Mouse (Mus musculus) kidney, adult 2 months (tissue): ENCODE measurements around the gene Gm20431. TPM values are rescaled to one million over a fixed set of nuclear protein-coding genes. Genes with fewer than 3 reads are reported as not detected.

Source experiments
- DNase-seq: peaks from one replicate; pipeline ENCODE4 v3.0.0; 2021
- H3K27ac ChIP-seq: fragments of 200-500 bp; 2 replicates; pipeline ENCODE4 v1.5.1; 2012; ENCODE audit warnings: low read depth, low read length, control low read depth, inconsistent platforms; ENCODE audit not compliant: insufficient read depth
- H3K27me3 ChIP-seq: fragments of 200-500 bp; replicated peaks from 2 replicates; pipeline ENCODE4 v1.6.1; 2012; ENCODE audit warnings: mild to moderate bottlenecking, moderate library complexity, low read length, inconsistent platforms; ENCODE audit not compliant: control insufficient read depth, insufficient read depth
- H3K36me3 ChIP-seq: fragments of 200-500 bp; 2 replicates; pipeline ENCODE4 v1.6.1; 2012; ENCODE audit warnings: mild to moderate bottlenecking, moderate library complexity, low read length, inconsistent platforms; ENCODE audit not compliant: control insufficient read depth, insufficient read depth
- H3K4me1 ChIP-seq: fragments of 200-500 bp; 2 replicates; pipeline ENCODE4 v1.6.1; 2011; ENCODE audit warnings: low read length; ENCODE audit not compliant: control insufficient read depth, insufficient read depth
- H3K4me3 ChIP-seq: fragments of 200-500 bp; 2 replicates; pipeline ENCODE4 v1.5.1; 2011; ENCODE audit warnings: mild to moderate bottlenecking, low read depth, low read length, control low read depth; ENCODE audit not compliant: insufficient read depth
- CTCF ChIP-seq: fragments of 200-500 bp; conservative IDR thresholded peaks from 2 replicates; pipeline ENCODE4 v1.5.1; 2011; ENCODE audit warnings: low read depth, mild to moderate bottlenecking, control low read depth, low read length, moderate library complexity, mixed read lengths; ENCODE audit not compliant: insufficient read depth, insufficient read length
- POLR2A ChIP-seq: fragments of 200-500 bp; IDR thresholded peaks from one replicate; pipeline ENCODE4 v1.6.1; 2011; ENCODE audit warnings: low read depth, low read length, control low read depth
- WGBS: fragments of 180-500 bp; shearing (Covaris S2); methylation state at CpG from one replicate; pipeline ENCODE4 v1.1.7; 2018; 5-methylcytosine and 5-hydroxymethylcytosine counted together
- polyA plus RNA-seq: library from polyadenylated mRNA; depleted of rRNA; stranded (reverse); fragments of >200 nt; gene quantifications from 2 replicates; pipeline ENCODE4 v1.2.3, GENCODE M21; 2012

Gene Gm20431
- polyA plus RNA-seq, 1 experiment = 30.7 TPM

DNA sequence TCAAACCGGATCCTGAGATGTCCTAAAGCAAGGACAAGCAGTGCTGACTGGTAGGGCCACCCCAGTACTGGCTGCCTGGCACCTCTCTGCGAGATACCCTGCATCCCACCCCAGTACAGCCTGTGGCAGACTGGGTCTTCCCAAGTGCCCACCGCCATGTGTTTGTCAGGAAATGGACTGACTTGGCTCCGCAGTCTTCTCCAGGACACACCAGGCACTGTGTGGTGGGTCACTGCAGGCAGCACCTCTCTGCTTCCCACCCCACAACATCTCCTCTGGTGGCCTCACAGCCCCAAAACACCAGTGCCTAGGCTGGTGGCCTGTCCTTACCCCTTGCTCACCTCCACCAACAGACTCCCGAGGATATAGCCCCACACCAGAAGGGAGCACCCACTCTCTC is 30.9 kb downstream of the Gm20431 start:
- WGBS = 46% methylated on average over 5 of the region's 5 CpGs
- Histone ChIP-seq H3K27ac (no peak overlapping the region), H3K4me1 (peaks cover 27% of the 10 kb centered on the region)

DNA sequence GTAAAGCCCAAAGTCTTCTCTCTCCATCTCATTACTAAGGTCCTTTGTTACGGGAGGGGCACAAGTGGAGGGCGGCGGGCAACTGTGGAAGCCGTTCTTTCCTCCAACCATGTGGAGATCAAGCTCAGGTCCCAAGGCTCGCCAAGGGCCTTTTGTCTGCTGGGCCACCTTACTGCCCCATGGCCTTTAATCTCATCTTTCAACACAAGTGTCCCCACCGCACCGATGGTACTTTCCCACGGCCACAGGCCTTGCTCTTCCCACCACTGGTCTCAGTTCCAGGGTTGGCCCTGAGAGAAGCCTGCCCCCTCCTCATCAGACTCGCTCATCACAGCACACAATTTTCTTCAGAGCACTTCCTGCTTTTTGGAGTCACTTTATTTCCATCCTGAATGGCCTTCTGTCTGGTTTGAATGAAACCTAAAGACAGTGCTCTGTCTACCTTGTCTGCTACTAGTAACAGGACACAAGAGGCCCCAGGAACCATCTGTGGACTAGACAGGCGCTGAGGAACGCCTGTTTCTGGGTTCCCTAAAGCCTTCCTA is 31.6 kb downstream of the Gm20431 start:
- WGBS = 67% methylated on average over 11 of the region's 11 CpGs
- Histone ChIP-seq H3K27me3 (no peaks in the 10 kb centered on the region), H3K4me1 (peaks cover 27% of the 10 kb centered on the region), H3K4me3 (no peak overlapping the region), H3K36me3 (no peaks in the 10 kb centered on the region), H3K27ac (no peak overlapping the region; the same call in 1 of the 2 replicates)
- TF ChIP-seq CTCF = no peak
- no peak for TF ChIP-seq POLR2A
- no peak for DNase-seq

More for the DNA sequence above, 30.9 kb downstream of the Gm20431 start:
- DNase-seq = no peak
- Histone ChIP-seq H3K4me3 (peak overlapping the region; percentile 81), H3K36me3 (no peaks in the 10 kb centered on the region), H3K27me3 (no peaks in the 10 kb centered on the region)
- TF ChIP-seq POLR2A (no peak), CTCF (no peak)

DNA sequence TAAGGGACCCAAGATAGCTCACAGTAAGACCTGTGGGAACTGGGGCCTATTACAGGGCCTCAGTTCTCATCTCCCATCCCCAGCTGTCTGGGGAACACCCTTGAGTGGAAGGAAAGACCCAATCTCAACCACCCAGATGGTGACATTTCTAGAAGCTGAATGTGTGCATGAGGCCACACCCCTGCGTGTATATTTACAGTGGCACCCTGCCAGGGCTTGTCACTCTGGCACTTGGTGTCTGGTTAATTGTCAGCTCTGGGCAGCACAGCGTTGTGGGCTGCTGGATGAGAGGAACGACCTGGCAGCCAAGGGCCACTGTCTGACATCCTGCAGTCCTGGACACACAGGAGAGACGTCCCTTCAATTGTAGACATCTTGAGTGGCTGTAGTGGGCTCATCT is 32.4 kb downstream of the Gm20431 start:
- peak; percentile 74 for DNase-seq
- Histone ChIP-seq H3K36me3 (no peaks in the 10 kb centered on the region), H3K27me3 (no peaks in the 10 kb centered on the region), H3K27ac (no peak overlapping the region), H3K4me1 (peaks cover 24% of the 10 kb centered on the region), H3K4me3 (no peak overlapping the region)
- 23% methylated on average over 4 of the region's 4 CpGs for WGBS
- no peak for TF ChIP-seq POLR2A
- no peak for TF ChIP-seq CTCF

DNA sequence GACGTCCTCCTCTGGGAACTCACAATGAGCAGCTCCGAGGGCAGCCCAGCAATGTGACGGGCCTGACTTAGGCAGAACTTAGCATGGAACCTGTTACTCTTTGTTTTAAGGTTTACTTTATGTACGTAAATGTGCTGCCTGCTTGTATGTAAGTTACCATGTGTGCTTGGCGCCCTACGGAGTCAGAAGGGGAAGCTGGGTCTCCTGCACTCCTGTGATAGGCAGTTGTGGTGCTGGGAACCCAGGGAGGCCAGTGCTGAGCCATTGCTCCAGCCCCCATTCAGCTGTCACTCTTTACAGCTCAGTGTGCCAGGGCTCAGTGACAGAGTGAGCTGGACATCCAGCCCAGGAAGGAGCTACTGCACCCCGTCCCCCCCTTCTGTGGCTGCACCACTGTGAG is 34.3 kb downstream of the Gm20431 start:
- Histone ChIP-seq H3K36me3 (no peaks in the 10 kb centered on the region), H3K4me1 (peaks cover 28% of the 10 kb centered on the region), H3K27ac (no peak overlapping the region), H3K4me3 (no peak overlapping the region), H3K27me3 (no peaks in the 10 kb centered on the region)
- TF ChIP-seq POLR2A (no peak), CTCF (no peak)
- 82% methylated on average over 7 of the region's 7 CpGs for WGBS
- DNase-seq = no peak

DNA sequence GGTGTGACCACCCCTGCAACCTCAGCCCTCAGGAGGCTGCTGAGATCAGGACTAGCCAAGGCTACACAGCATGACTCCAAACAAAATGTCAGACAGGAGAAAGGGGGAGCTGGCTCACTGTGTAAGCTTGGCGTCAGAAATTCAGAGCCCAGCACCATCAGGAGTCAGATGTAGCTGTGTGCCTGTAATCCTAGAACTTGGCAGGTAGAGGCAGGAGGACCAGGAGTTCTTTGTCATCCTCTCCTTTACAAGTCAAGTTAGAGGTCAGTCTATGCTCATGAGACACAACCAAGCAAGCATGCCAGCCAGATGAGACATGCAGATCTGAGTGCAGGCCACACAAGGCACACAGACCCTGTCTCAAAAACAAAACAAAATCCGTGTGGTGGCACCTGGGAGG is 35.6 kb downstream of the Gm20431 start:
- 41% methylated on average over 2 of the region's 2 CpGs for WGBS
- Histone ChIP-seq H3K27me3 (no peaks in the 10 kb centered on the region), H3K4me1 (peaks cover 29% of the 10 kb centered on the region), H3K36me3 (no peaks in the 10 kb centered on the region), H3K4me3 (no peak overlapping the region), H3K27ac (no peak overlapping the region)
- DNase-seq = no peak
- TF ChIP-seq POLR2A = no peak

DNA sequence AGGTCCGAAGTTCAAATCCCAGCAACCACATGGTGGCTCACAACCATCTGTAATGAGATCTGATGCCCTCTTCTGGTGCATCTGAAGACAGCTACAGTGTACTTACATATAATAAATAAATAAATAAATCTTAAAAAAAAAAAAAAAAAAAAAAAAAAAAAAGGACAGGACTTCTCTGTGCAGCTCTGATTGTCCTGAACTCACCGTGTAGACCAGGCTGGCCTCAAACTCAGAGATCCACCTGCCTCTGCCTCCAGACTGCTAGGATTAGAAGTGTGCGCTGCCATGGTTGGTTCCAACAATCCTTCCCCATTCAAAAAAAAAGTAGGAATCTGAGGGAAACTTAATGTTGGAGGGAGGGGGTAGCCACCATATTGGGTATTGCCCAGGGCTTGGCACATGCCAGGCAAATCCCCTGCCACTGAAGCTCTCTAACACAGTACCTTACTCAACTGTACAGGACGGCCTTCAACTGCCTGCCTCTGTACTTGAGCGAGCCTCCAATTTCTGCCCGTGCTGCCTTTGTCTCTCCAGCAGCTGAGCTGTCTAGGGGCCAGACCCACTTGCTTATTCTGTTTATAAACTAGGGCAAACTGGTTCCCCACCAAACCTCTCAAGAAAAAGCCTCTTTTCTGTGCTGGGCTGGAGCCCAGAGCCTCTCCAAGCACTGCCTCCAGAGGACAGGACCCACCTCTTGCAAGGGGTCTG is 36.8 kb downstream of the Gm20431 start:
- 86% methylated on average over 6 of the region's 6 CpGs for WGBS
- no peaks in the 10 kb centered on the region for H3K27me3 ChIP-seq
- no peaks in the 10 kb centered on the region for H3K36me3 ChIP-seq
- no peak overlapping the region for H3K4me3 ChIP-seq
- peaks cover 18% of the 10 kb centered on the region for H3K4me1 ChIP-seq
- no peak overlapping the region for H3K27ac ChIP-seq
- TF ChIP-seq CTCF = no peak
- TF ChIP-seq POLR2A = no peak
- DNase-seq = no peak

DNA sequence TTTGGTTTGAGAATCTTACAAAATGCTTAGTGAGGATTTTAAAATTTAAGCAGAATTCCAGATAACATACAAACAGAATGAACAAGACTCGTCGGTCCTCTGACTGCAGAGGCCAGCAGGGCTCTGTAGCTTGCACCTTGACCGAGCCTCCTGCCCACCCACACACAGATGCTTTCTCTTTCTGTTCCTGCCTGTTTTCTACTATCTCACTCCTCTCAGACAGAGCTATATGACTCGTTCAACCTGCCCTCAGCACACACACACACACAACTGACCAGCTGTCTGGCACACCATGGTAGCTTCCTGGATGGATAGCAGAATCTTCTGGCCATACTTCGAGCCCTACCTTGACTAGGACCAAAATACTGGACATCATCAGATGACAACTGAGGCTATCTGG is 38.3 kb downstream of the Gm20431 start:
- no peak for TF ChIP-seq POLR2A
- TF ChIP-seq CTCF = no peak
- Histone ChIP-seq H3K4me3 (no peak overlapping the region), H3K27me3 (no peaks in the 10 kb centered on the region), H3K27ac (no peak overlapping the region), H3K4me1 (peaks cover 13% of the 10 kb centered on the region), H3K36me3 (no peaks in the 10 kb centered on the region)
- WGBS = 29% methylated on average over 5 of the region's 5 CpGs
- no peak for DNase-seq
